Mouse (Mus musculus) brain, embryonic 18.5 days (tissue): ENCODE measurements around the gene R3hdml.

Experiments
- DNase-seq: peaks from one replicate; pipeline ENCODE4 v3.0.0-alpha.2; 2012; ENCODE audit warnings: low read depth, low spot score

Gene R3hdml

DNA sequence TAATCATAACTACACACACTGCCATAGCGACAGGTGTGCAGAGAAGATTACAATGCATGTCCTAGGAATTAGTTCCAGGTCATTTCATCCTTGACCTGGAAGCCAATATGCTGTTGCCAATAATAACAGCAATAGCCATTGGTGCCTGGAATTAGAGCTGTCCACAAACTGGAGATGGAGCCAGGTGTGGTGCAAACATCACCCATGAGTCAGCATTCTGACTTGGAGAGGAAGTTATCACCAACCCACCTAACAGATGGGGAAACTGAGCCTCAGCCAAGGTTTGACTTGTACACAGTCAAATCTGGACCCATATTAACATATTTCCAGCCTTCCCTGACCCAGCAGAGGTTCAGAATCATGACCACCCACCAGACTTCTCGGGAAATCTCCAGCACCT is 46.3 kb downstream of the R3hdml start:
- DNase-seq: no peak

DNA sequence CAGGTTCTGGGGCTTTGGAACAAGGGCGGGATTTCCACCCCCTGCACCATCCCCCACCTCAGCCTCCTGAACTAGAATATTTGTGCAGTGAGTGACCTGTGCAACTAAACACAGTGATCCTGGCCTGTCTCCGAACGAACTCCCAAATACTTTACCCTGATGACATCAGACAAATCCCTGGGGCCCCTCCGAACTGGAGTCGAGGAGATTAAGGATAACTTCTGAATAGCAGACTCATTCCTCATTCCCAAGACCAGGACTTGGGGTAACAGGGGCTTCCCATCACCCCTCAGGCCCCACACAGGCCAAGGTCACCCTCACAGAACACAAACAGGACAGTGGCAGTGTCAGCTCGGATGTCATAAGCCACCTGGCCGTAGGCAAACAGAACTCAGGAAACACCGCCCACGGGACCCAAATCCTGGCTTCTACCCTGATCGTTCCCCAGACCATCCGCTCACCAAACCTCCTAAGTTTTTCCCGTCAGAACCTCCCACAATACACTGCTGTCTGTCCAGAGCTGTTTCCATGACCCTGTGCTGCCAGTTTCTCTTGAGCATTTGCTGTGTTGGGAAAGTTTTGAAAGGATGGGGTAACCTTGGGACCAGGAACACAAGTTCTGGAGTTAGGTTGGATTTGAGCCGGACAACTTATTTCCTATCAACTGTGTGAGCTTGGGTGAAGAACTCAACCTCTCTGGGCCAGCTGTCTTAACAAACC is 47.4 kb downstream of the R3hdml start:
- DNase-seq: no peak

DNA sequence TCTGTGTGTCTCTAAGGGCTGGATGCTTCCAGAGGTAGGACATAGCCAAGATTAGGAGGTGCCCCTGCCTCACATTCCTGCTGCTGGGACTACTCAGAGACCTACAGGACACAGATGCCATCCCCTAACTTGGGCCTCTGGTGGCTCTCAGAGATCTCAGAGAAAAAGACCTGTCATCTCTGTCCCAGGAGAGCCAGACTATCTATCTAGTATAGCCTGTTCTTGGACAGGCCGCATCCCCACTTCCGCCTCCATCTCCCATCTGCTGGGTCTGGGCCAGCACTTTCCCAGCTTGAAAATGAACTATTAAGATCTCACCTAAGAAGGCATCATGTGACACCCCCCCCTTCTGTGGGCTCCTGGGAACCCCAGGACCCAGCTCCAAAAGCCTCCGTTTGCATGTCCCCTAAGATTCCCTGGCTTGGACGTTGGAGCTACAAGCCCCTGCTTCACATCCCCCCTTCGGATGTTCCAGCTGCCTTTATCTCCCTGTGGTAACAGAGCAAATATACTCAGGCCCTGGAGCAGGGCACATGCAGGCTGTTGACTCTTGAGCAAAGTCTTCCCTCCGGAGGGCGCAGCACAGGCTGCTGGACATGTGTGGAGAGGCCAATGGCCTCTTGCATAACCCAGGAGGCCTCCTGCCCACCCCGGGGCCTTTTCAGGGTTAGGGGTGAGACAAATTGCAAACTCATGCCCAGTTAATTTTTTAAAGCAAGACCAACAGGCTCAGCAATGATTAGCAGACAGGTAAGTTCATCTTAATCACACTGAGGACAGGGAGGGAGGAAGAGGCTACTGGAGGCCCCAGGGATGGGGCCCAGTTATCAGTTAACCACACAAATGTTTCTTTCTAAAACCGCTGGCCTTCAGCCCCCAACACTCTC is 48.4 kb downstream of the R3hdml start:
- no peak for DNase-seq

DNA sequence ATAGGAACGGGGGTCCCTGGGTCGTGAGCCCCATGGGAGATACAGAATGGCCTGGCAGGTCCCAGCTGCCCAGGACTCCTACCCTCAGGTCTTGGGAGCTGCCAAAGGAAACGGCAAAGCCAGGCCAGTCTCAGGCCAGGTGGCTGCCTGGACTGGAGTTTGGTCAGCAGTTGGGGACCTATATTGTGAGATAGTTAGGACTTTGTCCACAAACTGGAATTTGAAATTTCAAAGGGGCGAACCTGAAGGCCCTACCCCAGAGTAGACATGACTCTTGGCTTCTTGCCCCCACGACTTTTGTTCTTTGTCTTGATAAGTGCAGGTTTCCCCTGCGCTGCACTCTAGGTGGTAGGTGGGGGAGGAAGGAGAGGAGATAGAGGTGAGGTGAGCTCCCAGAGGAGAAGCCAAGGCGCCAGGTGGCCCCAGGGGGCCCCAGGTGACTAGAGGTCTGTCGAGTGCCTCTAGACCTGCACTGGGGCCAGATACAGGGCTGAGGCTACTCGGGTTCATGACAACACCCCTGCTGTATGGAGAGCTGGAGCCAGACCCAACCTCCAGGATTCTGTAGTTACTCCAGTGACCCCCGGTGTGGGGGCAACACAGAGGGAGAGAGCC is 49.6 kb downstream of the R3hdml start:
- no peak for DNase-seq

DNA sequence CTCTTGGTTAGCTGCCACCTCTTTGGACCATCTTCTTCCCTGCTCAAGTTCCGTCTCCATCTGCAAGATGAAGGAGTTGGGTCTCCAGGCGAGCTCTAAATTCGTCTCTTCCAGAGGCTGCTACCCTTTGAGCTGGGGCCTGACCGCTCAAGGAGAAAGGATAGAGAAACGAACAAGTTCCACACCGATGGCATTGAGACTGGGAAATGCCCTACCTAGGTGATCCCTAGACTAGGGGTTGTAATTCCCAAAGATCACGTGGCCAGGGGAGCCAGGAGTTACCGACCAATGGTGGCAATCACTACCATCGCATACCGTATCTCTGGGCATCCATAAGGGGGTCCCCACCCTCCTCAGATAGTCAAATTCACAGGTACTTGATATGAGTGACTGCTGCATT is 50.6 kb downstream of the R3hdml start:
- no peak for DNase-seq

DNA sequence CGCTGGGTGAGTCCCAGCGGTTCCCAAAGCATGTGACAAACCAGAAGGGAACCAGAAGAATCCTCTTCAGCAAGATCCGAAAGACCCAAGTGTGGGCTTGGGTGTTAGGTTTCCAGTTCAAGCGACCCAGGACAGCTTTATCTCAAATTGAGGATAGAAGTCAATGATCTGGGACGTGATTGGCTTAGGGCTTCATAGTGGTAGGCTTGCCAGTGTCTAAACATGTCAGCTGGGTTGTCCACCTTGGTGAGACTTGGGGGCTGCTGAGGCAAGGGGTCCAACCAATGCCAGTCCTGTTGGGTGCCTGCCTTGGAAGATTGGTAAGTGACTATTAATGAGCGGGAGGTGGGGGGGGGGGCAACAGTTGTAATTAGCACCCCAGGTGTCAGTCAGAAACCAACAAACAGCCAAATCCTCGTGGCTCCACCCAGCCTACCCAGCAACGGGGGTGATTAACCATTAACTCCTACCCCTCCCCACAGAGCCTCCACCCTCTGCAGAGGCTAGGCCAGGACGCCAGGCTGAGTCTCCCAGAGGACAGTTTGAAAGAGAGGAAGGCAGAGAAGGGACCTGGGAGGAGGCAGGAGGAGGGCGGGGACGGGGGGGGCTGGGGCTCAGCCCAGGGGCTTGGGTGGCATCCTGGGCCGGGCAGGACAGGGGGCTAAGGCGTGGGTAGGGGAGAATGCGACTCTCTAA is 54.7 kb downstream of the R3hdml start:
- no peak for DNase-seq

DNA sequence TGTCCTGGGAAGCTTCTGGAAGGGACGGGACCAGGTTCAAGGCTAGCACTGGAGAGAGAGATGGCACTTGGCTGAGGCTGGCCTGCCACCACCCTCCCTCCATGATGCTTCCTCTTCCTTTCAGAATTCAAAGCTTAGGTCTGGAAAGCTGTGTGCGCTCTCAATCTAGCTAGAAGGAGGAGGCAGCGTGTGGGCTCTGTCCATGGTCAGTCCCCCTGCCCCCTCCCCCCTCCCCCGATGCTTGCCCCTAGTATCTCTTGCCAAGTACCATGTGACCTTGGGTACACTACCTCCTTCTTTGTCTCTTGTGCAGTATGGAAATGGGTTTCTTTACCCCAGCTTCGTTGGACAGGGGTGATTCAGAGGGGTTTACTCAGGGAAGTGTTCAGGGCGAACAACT is 56.7 kb downstream of the R3hdml start:
- no peak for DNase-seq

DNA sequence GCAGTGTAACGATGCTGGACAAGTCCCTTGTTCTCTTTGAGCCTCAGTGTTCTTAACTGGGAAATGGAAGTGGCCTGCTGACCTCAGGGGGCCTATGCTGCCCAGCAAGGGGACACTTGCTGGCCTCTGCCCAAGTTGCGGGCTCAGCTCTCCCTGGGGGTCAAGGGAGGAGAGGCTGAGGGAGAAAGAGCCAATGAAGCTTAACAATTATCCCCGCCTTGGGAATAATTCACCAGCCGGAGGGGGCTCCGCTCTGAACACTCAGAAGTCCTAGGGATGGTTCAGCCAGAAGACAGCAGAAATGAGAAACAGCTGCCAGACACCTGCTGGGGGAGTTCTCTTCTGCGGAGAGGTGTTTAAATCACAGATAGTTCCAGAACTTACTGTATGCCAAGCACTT is 57.7 kb downstream of the R3hdml start:
- DNase-seq: no peak
